Mouse (Mus musculus): Measurements from ENCODE around the gene Zcchc7. TPM values are rescaled to one million over a fixed set of nuclear protein-coding genes. Genes with fewer than 3 reads are reported as not detected.

Zcchc7 gene
- total and polyA plus RNA-seq, 2 experiments from 2014 or later: 18.9 to 31.6 TPM

- no peaks in the 10 kb centered on the region for H3K36me3 ChIP-seq (ENCODE audit: insufficient read depth, low read length)
- no peak overlapping the region for H3K27ac ChIP-seq
- H3K27me3 ChIP-seq (ENCODE audit: insufficient read depth, low read length): no peaks in the 10 kb centered on the region
- ATAC-seq (no peak), DNase-seq (ENCODE audit: low spot score) (no peak)
- H3K4me1 ChIP-seq (ENCODE audit: insufficient read depth, low read length): peaks cover 3% of the 10 kb centered on the region
- WGBS: 82% methylated on average over 5 of the region's 5 CpGs
- H3K4me3 ChIP-seq (ENCODE audit: low read length): no peak overlapping the region
- no peak overlapping the region for H3K9ac ChIP-seq (replicated peaks; ENCODE audit: low read length)
- no peaks in the 10 kb centered on the region for H3K9me3 ChIP-seq (ENCODE audit: low read length)
- no peak for TF ChIP-seq CTCF (IDR thresholded peaks at IDR 0.05; ENCODE audit: low read depth)
- no peak overlapping the region for H3K4me2 ChIP-seq (ENCODE audit: low read depth, low read length)
These were observed 222.5 kb downstream of the Zcchc7 start for GRCm38 (mm10) chr4:44978175-44978574.

- no peak for TF ChIP-seq CTCF (IDR thresholded peaks at IDR 0.05; ENCODE audit: low read depth)
- Histone ChIP-seq H3K27me3 (ENCODE audit: insufficient read depth, low read length) (no peaks in the 10 kb centered on the region), H3K36me3 (ENCODE audit: insufficient read depth, low read length) (no peaks in the 10 kb centered on the region), H3K4me2 (ENCODE audit: low read depth, low read length) (no peak overlapping the region), H3K27ac (no peak overlapping the region), H3K9ac (replicated peaks; ENCODE audit: low read length) (no peak overlapping the region), H3K4me1 (ENCODE audit: insufficient read depth, low read length) (no peaks in the 10 kb centered on the region), H3K4me3 (ENCODE audit: low read length) (no peak overlapping the region), H3K9me3 (ENCODE audit: low read length) (no peaks in the 10 kb centered on the region)
- WGBS: 75% methylated on average over 7 of the region's 7 CpGs
- DNase-seq (ENCODE audit: low spot score): no peak
- ATAC-seq: no peak
These were observed 224.2 kb downstream of the Zcchc7 start for GRCm38 (mm10) chr4:44979794-44980338.

GRCm38 (mm10) chr4:44981280-44981973 lies 225.8 kb downstream of the Zcchc7 start, which contains the start of gene Grhpr:
Gene Grhpr (plus strand): TSS chr4:44981395.
- peak; percentile 48 for TF ChIP-seq CTCF (IDR thresholded peaks at IDR 0.05; ENCODE audit: low read depth)
- Histone ChIP-seq H3K4me3 (ENCODE audit: low read length) (peak within 1 kb of the TSS; percentile 49), H3K27ac (peak within 1 kb of the TSS; percentile 46; the same call in 1 of the 2 replicates), H3K27me3 (ENCODE audit: insufficient read depth, low read length) (no peaks in the 10 kb centered on the region), H3K4me2 (ENCODE audit: low read depth, low read length) (peak within 1 kb of the TSS; percentile 69), H3K4me1 (ENCODE audit: insufficient read depth, low read length) (no peaks in the 10 kb centered on the region), H3K36me3 (ENCODE audit: insufficient read depth, low read length) (no peaks in the 10 kb centered on the region), H3K9me3 (ENCODE audit: low read length) (no peaks in the 10 kb centered on the region), H3K9ac (replicated peaks; ENCODE audit: low read length) (peak within 1 kb of the TSS; percentile 51)
- DNase-seq (ENCODE audit: low spot score): peak; percentile 75
- peak; percentile 92 for ATAC-seq
- under 1% methylated on average over 40 of the region's 40 CpGs for WGBS

Small RNA genes lying within 50 kb of the gene (microRNA-seq; reads per million reads assigned to microRNA genes)
- 0 reads per million in 2 experiments for gene Gm22639

Other genes with a start within 250 kb of the Zcchc7 start
- 10.0 and 14.4 TPM in 2 replicates for gene Pax5, start 45.4 kb upstream of the Zcchc7 start, total RNA-seq (2014; rRNA removed)
- gene Pax5, start 45.4 kb upstream of the Zcchc7 start, polyA plus RNA-seq (2015; fragmentation: Nextera tagmentation; extraction: Ambion mirVana): 0.61 and 0.81 TPM in 2 replicates
- gene Grhpr, start 225.5 kb downstream of the Zcchc7 start, total RNA-seq (2014; rRNA removed): 17.7 and 31.5 TPM in 2 replicates
- gene Grhpr, start 225.5 kb downstream of the Zcchc7 start, polyA plus RNA-seq (2015; fragmentation: Nextera tagmentation; extraction: Ambion mirVana): 36.7 and 39.8 TPM in 2 replicates

All from hindbrain, postnatal 0 days (tissue).